Mouse (Mus musculus) kidney, adult 10 weeks (tissue): ENCODE measurements around the gene Memo1. TPM values are rescaled to one million over a fixed set of nuclear protein-coding genes. Genes with fewer than 3 reads are reported as not detected.

Experiments
- polyA plus RNA-seq: library from polyadenylated mRNA; stranded (reverse); fragments of 350-450 nt; fragmentation: Illumina TruSeq; extraction: RNeasy Lipid Tissue Mini Kit (QIAGEN cat#74804); gene quantifications from one replicate; pipeline ENCODE4 v1.2.3, GENCODE M21; 2014; ENCODE audit warnings: low read depth, low replicate concordance

Gene Memo1
- 103 TPM for polyA plus RNA-seq

DNA sequence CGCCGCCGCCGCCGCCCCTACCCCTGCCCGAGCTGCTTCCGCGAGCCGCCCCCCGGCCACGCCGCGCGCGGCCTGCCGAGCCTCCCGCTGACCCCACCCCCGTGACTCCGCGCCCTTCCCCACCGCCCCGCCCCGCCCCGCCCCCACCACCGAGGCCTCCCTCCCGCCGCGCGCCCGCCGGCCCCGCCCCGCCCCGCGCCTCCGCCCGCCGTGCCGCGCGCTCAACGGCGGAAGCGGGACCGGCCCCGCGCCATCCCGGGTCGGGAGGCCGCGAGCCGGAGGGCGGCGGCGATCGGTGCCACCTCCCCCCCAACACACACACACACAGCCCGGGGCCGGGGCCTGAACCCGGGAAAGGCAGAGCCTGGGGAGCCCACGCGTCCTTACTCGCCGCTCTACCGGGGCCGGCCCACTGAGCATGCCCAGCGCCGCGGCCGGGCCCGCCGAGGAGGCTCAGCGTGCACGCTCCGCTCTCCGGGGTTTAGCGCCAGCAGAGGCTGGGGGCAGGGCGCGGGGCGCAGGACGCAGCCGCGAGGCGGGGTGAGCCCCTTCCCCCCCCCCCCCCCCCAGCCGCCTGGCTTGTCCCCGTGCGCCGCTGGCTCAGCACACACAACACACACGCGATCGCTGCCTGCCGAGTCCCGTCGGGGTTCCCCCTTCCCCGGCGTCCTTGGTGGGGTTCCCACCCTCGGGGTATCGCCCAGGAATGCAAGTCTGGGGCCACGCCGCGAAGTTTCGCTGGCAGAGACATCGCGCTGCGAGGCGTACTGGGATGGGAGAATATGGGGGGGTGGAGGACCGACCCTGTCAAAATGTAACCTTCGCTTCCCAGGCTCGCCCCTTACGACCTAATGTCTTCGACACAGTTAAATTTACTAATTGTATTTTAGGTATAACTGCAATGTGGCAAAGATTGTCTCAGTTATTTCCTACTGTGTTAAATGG lies at the start of gene Memo1:
Gene Memo1 (minus strand): TSS at position 496 of the 945 bp plus-strand sequence.

DNA sequence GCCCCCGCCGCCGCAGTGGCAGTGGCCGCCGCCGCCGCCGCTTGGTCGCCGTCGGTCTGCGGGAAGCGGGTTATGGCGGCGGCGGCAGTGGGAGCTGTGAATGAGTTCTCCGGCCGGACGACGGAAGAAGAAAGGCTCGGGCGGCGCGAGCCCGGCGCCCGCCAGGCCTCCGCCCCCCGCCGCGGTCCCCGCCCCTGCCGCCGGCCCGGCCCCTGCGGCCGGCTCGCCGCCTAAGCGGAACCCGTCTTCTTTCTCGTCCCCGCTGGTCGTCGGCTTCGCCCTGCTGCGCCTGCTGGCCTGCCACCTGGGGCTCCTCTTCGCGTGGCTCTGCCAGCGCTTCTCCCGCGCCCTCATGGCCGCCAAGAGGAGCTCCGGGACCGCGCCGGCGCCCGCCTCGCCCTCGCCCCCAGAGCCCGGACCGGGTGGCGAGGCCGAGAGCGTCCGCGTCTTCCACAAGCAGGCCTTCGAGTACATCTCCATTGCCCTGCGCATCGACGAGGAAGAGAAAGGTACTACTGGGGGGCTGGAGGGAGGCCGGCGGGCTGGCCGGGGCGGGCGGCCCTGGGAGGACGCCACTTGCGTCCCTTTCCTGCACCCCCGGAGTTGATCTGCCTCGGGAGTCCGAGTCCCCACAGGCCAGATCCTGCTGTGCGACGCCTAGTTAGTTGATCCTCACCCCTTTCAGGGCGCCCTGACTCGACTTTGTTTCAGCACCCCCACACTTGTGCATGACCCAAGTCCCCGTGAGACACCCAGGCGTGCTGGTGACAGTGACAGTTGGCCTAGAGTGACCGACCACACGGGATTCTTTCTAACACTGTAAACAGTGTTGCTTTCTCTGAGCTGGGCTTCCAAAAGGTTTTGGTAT lies 43.9 kb upstream of the Memo1 start, which contains the start of gene Spast:
Gene Spast (plus strand): TSS at position 51 of the 868 bp plus-strand sequence.

DNA sequence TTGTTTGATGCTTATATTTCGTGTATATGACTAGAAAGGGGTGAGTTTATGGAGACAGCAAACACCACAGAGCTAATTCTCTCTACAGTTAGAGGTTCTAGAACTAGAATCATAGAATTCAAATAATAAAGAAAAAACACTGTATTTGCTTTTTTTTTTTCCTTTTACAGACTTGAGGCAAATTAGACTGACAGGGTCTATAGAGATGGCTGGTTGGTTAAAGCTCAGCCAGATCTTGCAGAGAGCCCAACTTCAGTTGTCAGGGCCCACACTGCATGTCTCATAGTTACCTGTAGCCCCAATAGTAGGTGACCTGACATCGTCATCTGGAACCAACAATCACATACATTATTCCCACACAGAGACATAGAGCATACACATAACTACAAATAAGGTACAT lies 28.5 kb upstream of the Memo1 start, which contains the start of gene Dpy30:
Gene Dpy30 (minus strand): TSS at position 101 of the 400 bp plus-strand sequence.

Other genes starting within 250 kb of the Memo1 start
- 11.8 TPM for gene Srd5a2, start 247.6 kb downstream of the Memo1 start, polyA plus RNA-seq
- 157 TPM for gene Dpy30, start 28.4 kb upstream of the Memo1 start, polyA plus RNA-seq
- gene Spast, start 43.5 kb upstream of the Memo1 start, polyA plus RNA-seq: 22.8 TPM
- gene Slc30a6, start 100.1 kb upstream of the Memo1 start, polyA plus RNA-seq: 21.4 TPM
- gene Nlrc4, start 163.6 kb upstream of the Memo1 start, polyA plus RNA-seq: 1.1 TPM
- 335 TPM for gene Yipf4, start 194.0 kb upstream of the Memo1 start, polyA plus RNA-seq
- gene Birc6, start 232.8 kb upstream of the Memo1 start, polyA plus RNA-seq: 145 TPM